Mouse (Mus musculus): Measurements from ENCODE around the gene Gcnt1. TPM values are rescaled to one million over a fixed set of nuclear protein-coding genes. Genes with fewer than 3 reads are reported as not detected.

Gene Gcnt1
- polyA plus RNA-seq, 1 experiment from 2014 or later: 4.8 TPM

DNA sequence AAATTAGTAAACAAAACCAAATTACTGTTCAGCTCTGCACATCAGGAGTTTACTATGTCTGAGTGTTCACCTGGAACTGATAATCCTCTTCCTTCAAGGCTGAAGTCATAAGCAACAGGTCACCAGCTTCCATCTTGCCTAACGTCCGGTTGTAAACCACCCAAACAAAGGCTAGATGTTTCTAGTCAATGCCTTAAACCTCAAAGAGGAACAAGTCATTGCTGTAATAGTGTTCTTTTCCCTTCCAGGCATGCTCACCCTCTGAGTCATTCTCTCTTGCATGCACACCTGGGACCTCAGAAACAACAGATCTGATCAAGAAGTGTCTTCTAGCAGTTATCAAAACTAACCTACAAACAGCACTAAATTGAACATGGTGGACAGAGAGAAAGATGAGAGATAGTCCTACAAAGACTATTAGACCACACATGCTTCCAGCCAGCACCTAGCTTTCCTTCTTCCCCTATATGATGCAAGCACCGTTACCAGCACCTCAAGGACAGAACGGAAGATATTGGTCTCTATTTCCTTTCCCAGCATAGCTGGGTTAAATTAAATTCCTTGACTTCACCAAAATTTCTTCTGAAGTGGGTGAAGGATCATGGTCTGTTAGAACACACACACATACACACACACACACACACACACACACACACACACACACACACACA, 94.1 kb downstream of the Gcnt1 start:
- Histone ChIP-seq H3K9me3 (ENCODE audit: control insufficient read depth, low read length) (no peaks in the 10 kb centered on the region), H3K4me1 (replicated peaks; ENCODE audit: control insufficient read depth, insufficient read depth, low read length) (no peaks in the 10 kb centered on the region), H3K9ac (ENCODE audit: low read length) (no peak overlapping the region), H3K4me3 (ENCODE audit: low read depth, low read length) (no peak overlapping the region), H3K36me3 (ENCODE audit: control insufficient read depth, insufficient read depth, low read length) (no peaks in the 10 kb centered on the region), H3K27me3 (replicated peaks; ENCODE audit: control insufficient read depth, insufficient read depth, low read length) (no peaks in the 10 kb centered on the region), H3K27ac (ENCODE audit: low read depth) (no peak overlapping the region), H3K4me2 (ENCODE audit: low read length) (no peak overlapping the region)
- 95% methylated on average over 4 of the region's 4 CpGs for WGBS
- DNase-seq (ENCODE audit: low spot score) (no peak), ATAC-seq (replicated peaks; ENCODE audit: low FRiP score, low TSS enrichment, low read depth) (no peak)

Other genes with a start within 250 kb of the Gcnt1 start
- gene Rfk, start 21.2 kb upstream of the Gcnt1 start, polyA plus RNA-seq (2014; fragmentation: Nextera tagmentation; extraction: Ambion mirVana): 70.9 and 77.2 TPM in 2 replicates